ENCODE assay signal across 8 mouse cellular contexts in genomic region chr12:50544855-50545609, GRCm38 (mm10).
DNase-seq lines count a peak whose midpoint lies in the region; TF ChIP-seq lines count a peak whose summit lies in the region.
"Had no signal": no experiment of that assay in that cellular context is flagged by ENCODE, and none has a peak within 500 bp of the region (broad histone marks: within the 10 kb centered on the region; RNA-seq: fewer than 3 reads in every experiment).

No protein-coding gene starts in this region.

- H3K4me3 ChIP-seq in embryonic facial prominence, embryonic 10.5 days = no peak overlapping the region
- H3K4me3 ChIP-seq in cerebellum, adult 2 months (replicated peaks; ENCODE audit: insufficient read depth, low read depth, low read length) = no peak overlapping the region
- H3K4me3 ChIP-seq: limb, embryonic 12.5 days had no signal

- peaks cover 26% of the 10 kb centered on the region for H3K4me1 ChIP-seq in embryonic facial prominence, embryonic 10.5 days
- H3K4me1 ChIP-seq in cerebellum, adult 2 months (ENCODE audit: control insufficient read depth, insufficient read depth, low read length) = peaks cover 3% of the 10 kb centered on the region; the same call in 1 of the 2 replicates

- H3K9me3 ChIP-seq in embryonic facial prominence, embryonic 10.5 days = no peaks in the 10 kb centered on the region
- H3K9me3 ChIP-seq: limb, embryonic 12.5 days had no signal

- TF ChIP-seq POLR2A in cerebellum, adult 2 months (IDR thresholded peaks at IDR 0.05; ENCODE audit: borderline replicate concordance, insufficient read depth, low read length) = no peak

- H3K27me3 ChIP-seq in embryonic facial prominence, embryonic 10.5 days (replicated peaks; ENCODE audit: low read depth, poor library complexity, severe bottlenecking) = no peaks in the 10 kb centered on the region
- H3K27me3 ChIP-seq in cerebellum, adult 2 months (ENCODE audit: control insufficient read depth, insufficient read depth, low read length) = no peaks in the 10 kb centered on the region
- H3K27me3 ChIP-seq: limb, embryonic 12.5 days had no signal

- peak; percentile 18 for DNase-seq in urinary bladder, postnatal 14 days (ENCODE audit: low spot score)
- DNase-seq in urinary bladder, adult 2 months (ENCODE audit: low spot score) = no peak
- DNase-seq in embryonic facial prominence, embryonic 10.5 days (ENCODE audit: low spot score) = no peak
- DNase-seq in heart, postnatal 4 days = peak; percentile 31
- no peak for DNase-seq in ovary, adult 18-20 months (ENCODE audit: low spot score)
- DNase-seq in cerebellum, adult 2 months = no peak
- no peak for DNase-seq in ovary, postnatal 36 days (ENCODE audit: low spot score)

- H3K27ac ChIP-seq in embryonic facial prominence, embryonic 10.5 days (replicated peaks) = peak overlapping the region; percentile 12; the same call in 1 of the 2 replicates
- no peak overlapping the region for H3K27ac ChIP-seq in cerebellum, adult 2 months (ENCODE audit: insufficient read depth, low read length)
- H3K27ac ChIP-seq: limb, embryonic 12.5 days had no signal

- no peaks in the 10 kb centered on the region for H3K36me3 ChIP-seq in embryonic facial prominence, embryonic 10.5 days (replicated peaks)
- H3K36me3 ChIP-seq: limb, embryonic 12.5 days had no signal

- 48% methylated on average over 8 of the region's 8 CpGs for WGBS in embryonic facial prominence, embryonic 10.5 days
- 72% methylated on average over 8 of the region's 8 CpGs for WGBS in cerebellum, adult 2 months

- TF ChIP-seq CTCF in cerebellum, adult 2 months (IDR thresholded peaks at IDR 0.05; ENCODE audit: borderline replicate concordance, insufficient read depth, low read depth, low read length) = no peak

Comparison
In these comparisons a context has a peak if more than half of its experiments do, and no peak if none do; other contexts are left out.
1. DNase-seq: peak in urinary bladder, postnatal 14 days (single experiment) and heart, postnatal 4 days (single experiment); none in urinary bladder, adult 2 months (single experiment), embryonic facial prominence, embryonic 10.5 days (single experiment), ovary, adult 18-20 months (single experiment), cerebellum, adult 2 months (0 of 2) and ovary, postnatal 36 days (single experiment).